Mouse (Mus musculus): ENCODE measurements at regions not wholly inside any gene's neighbourhood (a gene's known extent, or its start where the extent isn't known, plus 50 kb on each side); places are given as distances from the start of the nearest gene placed in this dataset.

GRCm38 (mm10) chr15:27063456-27063855, 168.1 kb upstream of the Fbxl7 start:
- DNase-seq (ENCODE audit: low spot score), result no peak
- no peak overlapping the region for H3K27ac ChIP-seq (ENCODE audit: low read depth)
- H3K4me1 ChIP-seq (ENCODE audit: control insufficient read depth, insufficient read depth), result no peaks in the 10 kb centered on the region
- H3K4me2 ChIP-seq (ENCODE audit: low read depth, low read length), result no peak overlapping the region
- ATAC-seq (ENCODE audit: insufficient read depth, low read depth), result no peak
- no peaks in the 10 kb centered on the region for H3K36me3 ChIP-seq (replicated peaks; ENCODE audit: control insufficient read depth, insufficient read depth, low read length)
- no peak overlapping the region for H3K4me3 ChIP-seq (ENCODE audit: low read depth, low read length)
- TF ChIP-seq CTCF (IDR thresholded peaks at IDR 0.05; ENCODE audit: low read depth) (no peak), EP300 (IDR thresholded peaks at IDR 0.05; ENCODE audit: low read depth) (no peak)
- no peaks in the 10 kb centered on the region for H3K9me3 ChIP-seq (replicated peaks; ENCODE audit: control insufficient read depth, low read length)
- H3K9ac ChIP-seq (replicated peaks; ENCODE audit: low read depth, low read length), result no peak overlapping the region
- no peaks in the 10 kb centered on the region for H3K27me3 ChIP-seq (ENCODE audit: control insufficient read depth, insufficient read depth, low read length)

- Histone ChIP-seq H3K36me3 (replicated peaks; ENCODE audit: control insufficient read depth, insufficient read depth, low read length) (no peaks in the 10 kb centered on the region), H3K27ac (ENCODE audit: low read depth) (no peak overlapping the region), H3K27me3 (ENCODE audit: control insufficient read depth, insufficient read depth, low read length) (no peaks in the 10 kb centered on the region), H3K4me2 (ENCODE audit: low read depth, low read length) (no peak overlapping the region), H3K9ac (replicated peaks; ENCODE audit: low read depth, low read length) (no peak overlapping the region), H3K9me3 (replicated peaks; ENCODE audit: control insufficient read depth, low read length) (no peaks in the 10 kb centered on the region), H3K4me3 (ENCODE audit: low read depth, low read length) (no peak overlapping the region), H3K4me1 (ENCODE audit: control insufficient read depth, insufficient read depth) (no peaks in the 10 kb centered on the region)
- ATAC-seq (ENCODE audit: insufficient read depth, low read depth), result no peak
- WGBS, result 76% methylated on average over 4 of the region's 4 CpGs
- TF ChIP-seq EP300 (IDR thresholded peaks at IDR 0.05; ENCODE audit: low read depth), result no peak
- TF ChIP-seq CTCF (IDR thresholded peaks at IDR 0.05; ENCODE audit: low read depth), result no peak
- no peak for DNase-seq (ENCODE audit: low spot score)
These were observed 168.6 kb upstream of the Fbxl7 start for GRCm38 (mm10) chr15:27063971-27064370.

GRCm38 (mm10) chr15:27067691-27068090, 172.3 kb upstream of the Fbxl7 start:
- TF ChIP-seq CTCF (IDR thresholded peaks at IDR 0.05; ENCODE audit: low read depth), result no peak
- TF ChIP-seq EP300 (IDR thresholded peaks at IDR 0.05; ENCODE audit: low read depth), result no peak
- DNase-seq (ENCODE audit: low spot score), result no peak
- H3K4me2 ChIP-seq (ENCODE audit: low read depth, low read length), result no peak overlapping the region
- no peak for ATAC-seq (ENCODE audit: insufficient read depth, low read depth)
- no peak overlapping the region for H3K27ac ChIP-seq (ENCODE audit: low read depth)
- H3K36me3 ChIP-seq (replicated peaks; ENCODE audit: control insufficient read depth, insufficient read depth, low read length), result no peaks in the 10 kb centered on the region
- no peak overlapping the region for H3K9ac ChIP-seq (replicated peaks; ENCODE audit: low read depth, low read length)
- H3K27me3 ChIP-seq (ENCODE audit: control insufficient read depth, insufficient read depth, low read length), result no peaks in the 10 kb centered on the region
- WGBS, result 53% methylated on average over 1 of the region's 1 CpGs
- no peak overlapping the region for H3K4me3 ChIP-seq (ENCODE audit: low read depth, low read length)
- H3K4me1 ChIP-seq (ENCODE audit: control insufficient read depth, insufficient read depth), result no peaks in the 10 kb centered on the region
- H3K9me3 ChIP-seq (replicated peaks; ENCODE audit: control insufficient read depth, low read length), result no peaks in the 10 kb centered on the region

GRCm38 (mm10) chr15:27077926-27078325, 182.5 kb upstream of the Fbxl7 start:
- Histone ChIP-seq H3K27ac (ENCODE audit: low read depth) (no peak overlapping the region), H3K9ac (replicated peaks; ENCODE audit: low read depth, low read length) (no peak overlapping the region), H3K9me3 (replicated peaks; ENCODE audit: control insufficient read depth, low read length) (no peaks in the 10 kb centered on the region), H3K4me2 (ENCODE audit: low read depth, low read length) (no peak overlapping the region), H3K36me3 (replicated peaks; ENCODE audit: control insufficient read depth, insufficient read depth, low read length) (no peaks in the 10 kb centered on the region), H3K4me3 (ENCODE audit: low read depth, low read length) (no peak overlapping the region), H3K27me3 (ENCODE audit: control insufficient read depth, insufficient read depth, low read length) (no peaks in the 10 kb centered on the region), H3K4me1 (ENCODE audit: control insufficient read depth, insufficient read depth) (no peaks in the 10 kb centered on the region)
- no peak for DNase-seq (ENCODE audit: low spot score)
- 78% methylated on average over 4 of the region's 4 CpGs for WGBS
- TF ChIP-seq CTCF (IDR thresholded peaks at IDR 0.05; ENCODE audit: low read depth) (no peak), EP300 (IDR thresholded peaks at IDR 0.05; ENCODE audit: low read depth) (no peak)
- ATAC-seq (ENCODE audit: insufficient read depth, low read depth), result no peak

GRCm38 (mm10) chr15:27082826-27083225, 187.4 kb upstream of the Fbxl7 start:
- H3K9me3 ChIP-seq (replicated peaks; ENCODE audit: control insufficient read depth, low read length), result no peaks in the 10 kb centered on the region
- DNase-seq (ENCODE audit: low spot score) (no peak), ATAC-seq (ENCODE audit: insufficient read depth, low read depth) (no peak)
- no peak overlapping the region for H3K4me3 ChIP-seq (ENCODE audit: low read depth, low read length)
- 81% methylated on average over 5 of the region's 5 CpGs for WGBS
- H3K4me2 ChIP-seq (ENCODE audit: low read depth, low read length), result no peak overlapping the region
- no peaks in the 10 kb centered on the region for H3K4me1 ChIP-seq (ENCODE audit: control insufficient read depth, insufficient read depth)
- no peaks in the 10 kb centered on the region for H3K27me3 ChIP-seq (ENCODE audit: control insufficient read depth, insufficient read depth, low read length)
- TF ChIP-seq EP300 (IDR thresholded peaks at IDR 0.05; ENCODE audit: low read depth), result no peak
- no peak for TF ChIP-seq CTCF (IDR thresholded peaks at IDR 0.05; ENCODE audit: low read depth)
- H3K36me3 ChIP-seq (replicated peaks; ENCODE audit: control insufficient read depth, insufficient read depth, low read length), result no peaks in the 10 kb centered on the region
- no peak overlapping the region for H3K9ac ChIP-seq (replicated peaks; ENCODE audit: low read depth, low read length)
- H3K27ac ChIP-seq (ENCODE audit: low read depth), result no peak overlapping the region

GRCm38 (mm10) chr15:27083596-27083995, 188.2 kb upstream of the Fbxl7 start:
- no peak overlapping the region for H3K4me3 ChIP-seq (ENCODE audit: low read depth, low read length)
- WGBS, result 74% methylated on average over 6 of the region's 6 CpGs
- ATAC-seq (ENCODE audit: insufficient read depth, low read depth) (no peak), DNase-seq (ENCODE audit: low spot score) (no peak)
- H3K9ac ChIP-seq (replicated peaks; ENCODE audit: low read depth, low read length), result no peak overlapping the region
- H3K27me3 ChIP-seq (ENCODE audit: control insufficient read depth, insufficient read depth, low read length), result no peaks in the 10 kb centered on the region
- H3K9me3 ChIP-seq (replicated peaks; ENCODE audit: control insufficient read depth, low read length), result no peaks in the 10 kb centered on the region
- H3K36me3 ChIP-seq (replicated peaks; ENCODE audit: control insufficient read depth, insufficient read depth, low read length), result no peaks in the 10 kb centered on the region
- TF ChIP-seq EP300 (IDR thresholded peaks at IDR 0.05; ENCODE audit: low read depth) (no peak), CTCF (IDR thresholded peaks at IDR 0.05; ENCODE audit: low read depth) (no peak)
- no peak overlapping the region for H3K27ac ChIP-seq (ENCODE audit: low read depth)
- no peaks in the 10 kb centered on the region for H3K4me1 ChIP-seq (ENCODE audit: control insufficient read depth, insufficient read depth)
- no peak overlapping the region for H3K4me2 ChIP-seq (ENCODE audit: low read depth, low read length)

Measured in heart, postnatal 0 days (tissue).